Mouse (Mus musculus) E14TG2a.4 (cell line): ENCODE measurements at regions not wholly inside any gene's neighbourhood (a gene's known extent, or its start where the extent isn't known, plus 50 kb on each side); places are given as distances from the start of the nearest gene placed in this dataset.

Experiments
- CTCF ChIP-seq: conservative IDR thresholded peaks from 2 replicates; pipeline ENCODE4 v1.5.1; 2014; ENCODE audit warnings: low read length
- NANOG ChIP-seq: IDR thresholded peaks from 2 replicates; pipeline ENCODE4 v1.6.1; 2014; ENCODE audit warnings: borderline replicate concordance, low read length, mixed read lengths
- POU5F1 ChIP-seq: IDR thresholded peaks from 2 replicates; pipeline ENCODE4 v1.6.1; 2014; ENCODE audit warnings: low read length, borderline replicate concordance

- TF ChIP-seq CTCF (no peak), POU5F1 (no peak), NANOG (no peak)
These were observed 542.0 kb downstream of the Dhx35 start for GRCm38 (mm10) chr2:159336646-159337045.
